Mouse (Mus musculus) intestine, embryonic 14.5 days (tissue): Measurements from ENCODE around the gene Slco1c1. TPM values are rescaled to one million over a fixed set of nuclear protein-coding genes. Genes with fewer than 3 reads are reported as not detected.

Experiments used
- ATAC-seq: fragments of 200-750 bp; cut with Nextera tagmentation; replicated peaks from 2 replicates; pipeline ENCODE4 v1.8.0; 2017; ENCODE audit warnings: low read depth, moderate number of reproducible peaks, moderate TSS enrichment, moderate library complexity; ENCODE audit not compliant: low FRiP score, low TSS enrichment
- DNase-seq: peaks from one replicate; pipeline ENCODE4 v3.0.0-alpha.2; 2018; ENCODE audit warnings: low spot score
- H3K27ac ChIP-seq: fragments of 300-500 bp; sonication (generic); 2 replicates; pipeline ENCODE4 v1.5.1; 2014; ENCODE audit warnings: low read depth, mild to moderate bottlenecking, control low read depth
- H3K27me3 ChIP-seq: fragments of 300-500 bp; sonication (generic); replicated peaks from 2 replicates; pipeline ENCODE4 v1.6.1; 2014; ENCODE audit warnings: low read length, control low read depth; ENCODE audit not compliant: control insufficient read depth, insufficient read depth
- H3K36me3 ChIP-seq: fragments of 300-500 bp; sonication (generic); 2 replicates; pipeline ENCODE4 v1.6.1; 2014; ENCODE audit warnings: low read length, control low read depth; ENCODE audit not compliant: control insufficient read depth, insufficient read depth
- H3K4me1 ChIP-seq: fragments of 300-500 bp; sonication (generic); replicated peaks from 2 replicates; pipeline ENCODE4 v1.6.1; 2014; ENCODE audit warnings: low read length, control low read depth, mixed read lengths; ENCODE audit not compliant: control insufficient read depth, insufficient read depth
- H3K4me2 ChIP-seq: fragments of 300-500 bp; sonication (generic); 2 replicates; pipeline ENCODE4 v1.6.1; 2014; ENCODE audit warnings: low read length
- H3K4me3 ChIP-seq: fragments of 300-500 bp; sonication (generic); 2 replicates; pipeline ENCODE4 v1.5.1; 2014; ENCODE audit warnings: low read depth, low read length, control low read depth, mixed read lengths
- H3K9ac ChIP-seq: fragments of 300-500 bp; sonication (generic); 2 replicates; pipeline ENCODE4 v1.6.1; 2014; ENCODE audit warnings: mild to moderate bottlenecking, low read length
- H3K9me3 ChIP-seq: fragments of 300-500 bp; sonication (generic); 2 replicates; pipeline ENCODE4 v1.6.1; 2016; ENCODE audit warnings: low read length, control low read depth; ENCODE audit not compliant: control insufficient read depth
- WGBS: fragments of 180-500 bp; shearing (Covaris S2); extraction: QIAGEN DNeasy Blood & Tissue Kit; methylation state at CpG from one replicate; pipeline ENCODE4 v1.1.7; 2014; 5-methylcytosine and 5-hydroxymethylcytosine counted together
- polyA plus RNA-seq: library from polyadenylated mRNA; unstranded; fragments of >200 nt; fragmentation: Nextera tagmentation; extraction: Ambion mirVana; gene quantifications from 2 replicates; pipeline ENCODE4 v1.2.1, GENCODE M21; 2014

Gene Slco1c1
- polyA plus RNA-seq, 1 experiment from 2014 or later, result 0.16 TPM

- H3K4me1 ChIP-seq, result no peaks in the 10 kb centered on the region
- no peak overlapping the region for H3K4me2 ChIP-seq
- no peaks in the 10 kb centered on the region for H3K36me3 ChIP-seq
- no peak for ATAC-seq
- 77% methylated on average over 9 of the region's 9 CpGs for WGBS
- DNase-seq, result no peak
- no peaks in the 10 kb centered on the region for H3K27me3 ChIP-seq
- H3K9ac ChIP-seq, result no peak overlapping the region
- no peak overlapping the region for H3K27ac ChIP-seq
- no peak overlapping the region for H3K4me3 ChIP-seq
- H3K9me3 ChIP-seq, result 0 out of 2 replicates have a peak, but pooled peaks cover 8% of the 10 kb centered on the region
Observed at GRCm38 (mm10) chr6:141600940-141601339, 76.8 kb downstream of the Slco1c1 start.

DNA sequence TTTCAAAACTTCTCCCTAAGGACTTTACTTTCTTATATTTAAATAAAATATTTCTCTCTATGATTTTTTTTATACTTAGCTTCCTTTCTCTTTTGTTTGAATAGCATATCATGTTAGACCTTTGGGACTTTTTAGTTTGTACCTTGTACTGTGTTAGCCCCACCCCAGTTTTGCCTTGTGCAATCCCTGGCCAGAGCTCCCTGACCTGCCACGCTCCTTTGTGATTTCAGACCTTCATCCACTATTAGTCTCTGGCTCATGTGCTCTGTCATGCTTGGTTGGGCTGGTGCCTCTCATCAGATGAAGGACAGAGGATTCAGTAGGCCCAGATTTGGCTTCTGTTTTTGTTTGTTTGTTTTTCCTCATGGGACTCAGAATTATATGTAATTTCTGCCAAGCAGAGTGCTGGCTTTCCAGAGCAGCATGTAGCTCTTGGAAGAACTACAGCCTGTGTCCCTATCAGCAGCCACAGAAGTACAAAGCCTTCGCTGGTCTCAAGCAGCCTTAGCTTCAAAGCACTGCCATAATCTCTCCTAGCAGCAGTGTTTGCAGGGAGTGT is 86.6 kb downstream of the Slco1c1 start:
- H3K9me3 ChIP-seq, result no peaks in the 10 kb centered on the region
- H3K36me3 ChIP-seq, result no peaks in the 10 kb centered on the region
- H3K4me2 ChIP-seq, result no peak overlapping the region
- H3K9ac ChIP-seq, result no peak overlapping the region
- no peak overlapping the region for H3K27ac ChIP-seq
- H3K27me3 ChIP-seq, result no peaks in the 10 kb centered on the region
- H3K4me3 ChIP-seq, result no peak overlapping the region
- H3K4me1 ChIP-seq, result no peaks in the 10 kb centered on the region
- WGBS, result 67% methylated on average over 2 of the region's 2 CpGs
- ATAC-seq (no peak), DNase-seq (no peak)

DNA sequence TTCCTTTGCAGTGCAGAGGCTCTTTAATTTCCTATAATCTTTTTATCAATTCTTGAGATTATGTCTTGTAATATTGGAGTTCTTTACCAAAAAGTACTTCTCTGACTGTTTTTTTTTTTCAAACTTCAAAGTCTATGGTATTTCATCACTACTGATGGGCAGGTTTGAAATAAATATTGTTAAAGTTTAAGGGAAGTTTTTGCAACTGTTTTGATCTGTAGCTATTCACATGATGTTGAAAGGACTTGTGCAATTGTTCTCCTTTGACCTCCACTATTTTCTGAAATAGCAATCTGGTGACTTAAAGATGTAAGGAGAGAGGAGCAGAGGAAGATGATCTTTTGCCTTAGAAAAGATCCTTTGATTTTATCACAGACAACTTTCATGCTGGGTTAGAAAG is 89.8 kb downstream of the Slco1c1 start:
- Histone ChIP-seq H3K9ac (no peak overlapping the region), H3K9me3 (no peaks in the 10 kb centered on the region), H3K27me3 (no peaks in the 10 kb centered on the region), H3K4me1 (no peaks in the 10 kb centered on the region), H3K4me2 (no peak overlapping the region), H3K36me3 (no peaks in the 10 kb centered on the region), H3K27ac (no peak overlapping the region), H3K4me3 (no peak overlapping the region)
- no peak for DNase-seq
- ATAC-seq, result no peak

DNA sequence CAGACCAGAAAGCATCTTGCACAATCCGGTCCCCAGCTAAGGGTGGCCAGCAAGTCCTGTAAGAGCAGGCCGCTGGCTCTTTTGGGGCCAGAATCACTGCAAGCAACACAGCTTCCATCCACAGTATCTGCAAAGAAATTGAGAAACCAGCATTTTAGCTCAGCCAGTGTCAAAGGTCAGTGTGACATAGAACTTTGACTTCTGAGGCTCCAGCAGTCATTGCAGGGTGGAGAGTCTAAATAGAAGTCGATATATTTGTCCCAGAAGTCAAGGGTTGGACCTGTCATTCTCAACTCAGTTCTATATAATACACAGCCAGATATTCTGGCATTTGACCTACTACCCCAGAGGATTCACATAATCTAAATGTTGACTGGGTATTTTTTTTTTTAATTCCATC is 91.2 kb downstream of the Slco1c1 start:
- Histone ChIP-seq H3K36me3 (no peaks in the 10 kb centered on the region), H3K27me3 (no peaks in the 10 kb centered on the region), H3K9me3 (no peaks in the 10 kb centered on the region), H3K27ac (no peak overlapping the region), H3K9ac (no peak overlapping the region), H3K4me1 (no peaks in the 10 kb centered on the region), H3K4me2 (no peak overlapping the region), H3K4me3 (no peak overlapping the region)
- ATAC-seq, result no peak
- DNase-seq, result no peak
- 87% methylated on average over 3 of the region's 3 CpGs for WGBS

Other genes with a start within 250 kb of the Slco1c1 start
- not detected in 2 replicates for gene Slco1b2, start 105.2 kb downstream of the Slco1c1 start, polyA plus RNA-seq
- not detected in 2 replicates for gene Gm5724, start 249.4 kb downstream of the Slco1c1 start, polyA plus RNA-seq